Mouse (Mus musculus) midbrain, embryonic 16.5 days (tissue): ENCODE measurements around the gene C130073F10Rik. TPM values are rescaled to one million over a fixed set of nuclear protein-coding genes. Genes with fewer than 3 reads are reported as not detected.
"Not testable (repeated sequence)": the region's sequence is repeated elsewhere in the genome, so short reads cannot be mapped to it uniquely, and the experiment has no call there.

Experiments
- ATAC-seq: fragments of 200-750 bp; cut with Nextera tagmentation; 2 replicates; pipeline ENCODE4 v1.8.0; 2017; ENCODE audit warnings: moderate TSS enrichment
- H3K27ac ChIP-seq: fragments of 300-500 bp; sonication (generic); 2 replicates; pipeline ENCODE4 v1.5.1; 2014; ENCODE audit warnings: mild to moderate bottlenecking, low read length, mixed read lengths
- H3K27me3 ChIP-seq: fragments of 300-500 bp; sonication (generic); 2 replicates; pipeline ENCODE4 v1.6.1; 2014; ENCODE audit warnings: low read depth, low read length, mixed read lengths; ENCODE audit not compliant: control insufficient read depth, insufficient read depth
- H3K36me3 ChIP-seq: fragments of 300-500 bp; sonication (generic); 2 replicates; pipeline ENCODE4 v1.6.1; 2014; ENCODE audit warnings: mild to moderate bottlenecking, low read length, moderate library complexity, mixed read lengths; ENCODE audit not compliant: control insufficient read depth, insufficient read depth
- H3K4me1 ChIP-seq: fragments of 300-500 bp; sonication (generic); 2 replicates; pipeline ENCODE4 v1.6.1; 2014; ENCODE audit warnings: mild to moderate bottlenecking, low read length, mixed read lengths; ENCODE audit not compliant: control insufficient read depth, insufficient read depth
- H3K4me2 ChIP-seq: fragments of 300-500 bp; sonication (generic); 2 replicates; pipeline ENCODE4 v1.6.1; 2014; ENCODE audit warnings: mild to moderate bottlenecking, low read length, mixed read lengths
- H3K4me3 ChIP-seq: fragments of 300-500 bp; sonication (generic); 2 replicates; pipeline ENCODE4 v1.5.1; 2014; ENCODE audit warnings: low read depth, mild to moderate bottlenecking, low read length, moderate library complexity, mixed read lengths
- H3K9ac ChIP-seq: fragments of 300-500 bp; sonication (generic); 2 replicates; pipeline ENCODE4 v1.6.1; 2014; ENCODE audit warnings: low read depth, low read length, mixed read lengths
- H3K9me3 ChIP-seq: fragments of 300-500 bp; sonication (generic); replicated peaks from 2 replicates; pipeline ENCODE4 v1.6.1; 2014; ENCODE audit warnings: mild to moderate bottlenecking, low read length, mixed read lengths; ENCODE audit not compliant: control insufficient read depth, poor library complexity, severe bottlenecking
- WGBS: fragments of 180-500 bp; shearing (Covaris S2); extraction: QIAGEN DNeasy Blood & Tissue Kit; methylation state at CpG from one replicate; pipeline ENCODE4 v1.1.7; 2014; 5-methylcytosine and 5-hydroxymethylcytosine counted together
- polyA plus RNA-seq: library from polyadenylated mRNA; unstranded; fragments of >200 nt; fragmentation: Nextera tagmentation; extraction: Ambion mirVana; gene quantifications from 2 replicates; pipeline ENCODE4 v1.2.1, GENCODE M21; 2015

C130073F10Rik gene
- polyA plus RNA-seq: not detected in 2 replicates

GRCm38 (mm10) chr4:101893656-101894420, at the start of gene C130073F10Rik:
Gene C130073F10Rik (minus strand): TSS chr4:101893789.
- ATAC-seq: no peak
- Histone ChIP-seq H3K4me2 (no peak within 1 kb of the TSS), H3K36me3 (no peaks in the 10 kb centered on the region), H3K4me1 (no peaks in the 10 kb centered on the region), H3K27ac (no peak within 1 kb of the TSS), H3K9me3 (no peaks in the 10 kb centered on the region), H3K4me3 (no peak within 1 kb of the TSS), H3K27me3 (no peaks in the 10 kb centered on the region), H3K9ac (no peak within 1 kb of the TSS)
- 90% methylated on average over 7 of the region's 7 CpGs for WGBS

GRCm38 (mm10) chr4:101940107-101940506, 46.5 kb upstream of the C130073F10Rik start, which contains the start of gene Gm12794:
Gene Gm12794 (plus strand): TSS chr4:101940407.
- H3K9ac ChIP-seq, H3K4me1 ChIP-seq, H3K4me3 ChIP-seq, H3K27me3 ChIP-seq, H3K9me3 ChIP-seq, H3K4me2 ChIP-seq, ATAC-seq, H3K27ac ChIP-seq, H3K36me3 ChIP-seq: not testable (repeated sequence)
- WGBS: 84% methylated on average over 1 of the region's 2 CpGs

GRCm38 (mm10) chr4:101908821-101909220, 15.2 kb upstream of the C130073F10Rik start, which contains the start of gene Gm12800:
Gene Gm12800 (plus strand): TSS chr4:101909121.
- H3K27me3 ChIP-seq, H3K4me3 ChIP-seq, H3K9ac ChIP-seq, H3K9me3 ChIP-seq, H3K4me2 ChIP-seq, H3K27ac ChIP-seq, ATAC-seq, H3K36me3 ChIP-seq, H3K4me1 ChIP-seq: not testable (repeated sequence)
- WGBS: 65% methylated on average over 2 of the region's 2 CpGs

GRCm38 (mm10) chr4:101889377-101889776, 4.2 kb downstream of the C130073F10Rik start:
- Histone ChIP-seq H3K9ac (no peak overlapping the region), H3K27me3 (no peaks in the 10 kb centered on the region), H3K4me2 (no peak overlapping the region), H3K4me1 (no peaks in the 10 kb centered on the region), H3K36me3 (no peaks in the 10 kb centered on the region), H3K4me3 (no peak overlapping the region), H3K27ac (no peak overlapping the region), H3K9me3 (no peaks in the 10 kb centered on the region)
- no peak for ATAC-seq

GRCm38 (mm10) chr4:101883641-101884040, 9.9 kb downstream of the C130073F10Rik start:
- WGBS: 39% methylated on average over 3 of the region's 3 CpGs
- H3K4me3 ChIP-seq: no peak overlapping the region
- no peak for ATAC-seq

GRCm38 (mm10) chr4:101875687-101876086, 17.9 kb downstream of the C130073F10Rik start:
- H3K4me2 ChIP-seq, H3K27me3 ChIP-seq, H3K9ac ChIP-seq, H3K4me3 ChIP-seq, H3K27ac ChIP-seq, H3K9me3 ChIP-seq, H3K4me1 ChIP-seq, H3K36me3 ChIP-seq, ATAC-seq: not testable (repeated sequence)
- WGBS: 84% methylated on average over 15 of the region's 15 CpGs

More at GRCm38 (mm10) chr4:101883641-101884040, 9.9 kb downstream of the C130073F10Rik start:
- no peaks in the 10 kb centered on the region for H3K9me3 ChIP-seq
- no peaks in the 10 kb centered on the region for H3K36me3 ChIP-seq
- no peaks in the 10 kb centered on the region for H3K4me1 ChIP-seq
- H3K27me3 ChIP-seq: no peaks in the 10 kb centered on the region
- H3K9ac ChIP-seq: no peak overlapping the region
- H3K27ac ChIP-seq: no peak overlapping the region
- H3K4me2 ChIP-seq: no peak overlapping the region

- H3K4me3 ChIP-seq, H3K27ac ChIP-seq, H3K4me1 ChIP-seq, H3K9ac ChIP-seq, H3K9me3 ChIP-seq, ATAC-seq, H3K4me2 ChIP-seq, H3K36me3 ChIP-seq, H3K27me3 ChIP-seq: not testable (repeated sequence)
- 78% methylated on average over 2 of the region's 2 CpGs for WGBS
Measured at GRCm38 (mm10) chr4:101872031-101872430, 21.6 kb downstream of the C130073F10Rik start.

GRCm38 (mm10) chr4:101862289-101862688, 31.3 kb downstream of the C130073F10Rik start:
- Histone ChIP-seq H3K36me3 (no peaks in the 10 kb centered on the region), H3K4me2 (no peak overlapping the region), H3K4me1 (no peaks in the 10 kb centered on the region), H3K27ac (no peak overlapping the region), H3K27me3 (no peaks in the 10 kb centered on the region), H3K9ac (no peak overlapping the region), H3K4me3 (no peak overlapping the region), H3K9me3 (no peaks in the 10 kb centered on the region)
- no peak for ATAC-seq
- WGBS: 86% methylated on average over 4 of the region's 6 CpGs

- H3K4me3 ChIP-seq: no peak overlapping the region
- H3K9ac ChIP-seq: no peak overlapping the region
- no peaks in the 10 kb centered on the region for H3K27me3 ChIP-seq
- no peak for ATAC-seq
- WGBS: 48% methylated on average over 6 of the region's 6 CpGs
- H3K4me1 ChIP-seq: no peaks in the 10 kb centered on the region
- H3K36me3 ChIP-seq: no peaks in the 10 kb centered on the region
- H3K27ac ChIP-seq: no peak overlapping the region
- H3K4me2 ChIP-seq: no peak overlapping the region
- no peaks in the 10 kb centered on the region for H3K9me3 ChIP-seq
Measured at GRCm38 (mm10) chr4:101860873-101861272, 32.7 kb downstream of the C130073F10Rik start.
